Mouse (Mus musculus) NIH3T3 (cell line): Measurements from ENCODE around the gene Plod3.

Experiments
- DNase-seq: peaks from one replicate; pipeline ENCODE4 v3.0.0-alpha.2; 2012; ENCODE audit warnings: low read depth

Plod3 gene

DNA sequence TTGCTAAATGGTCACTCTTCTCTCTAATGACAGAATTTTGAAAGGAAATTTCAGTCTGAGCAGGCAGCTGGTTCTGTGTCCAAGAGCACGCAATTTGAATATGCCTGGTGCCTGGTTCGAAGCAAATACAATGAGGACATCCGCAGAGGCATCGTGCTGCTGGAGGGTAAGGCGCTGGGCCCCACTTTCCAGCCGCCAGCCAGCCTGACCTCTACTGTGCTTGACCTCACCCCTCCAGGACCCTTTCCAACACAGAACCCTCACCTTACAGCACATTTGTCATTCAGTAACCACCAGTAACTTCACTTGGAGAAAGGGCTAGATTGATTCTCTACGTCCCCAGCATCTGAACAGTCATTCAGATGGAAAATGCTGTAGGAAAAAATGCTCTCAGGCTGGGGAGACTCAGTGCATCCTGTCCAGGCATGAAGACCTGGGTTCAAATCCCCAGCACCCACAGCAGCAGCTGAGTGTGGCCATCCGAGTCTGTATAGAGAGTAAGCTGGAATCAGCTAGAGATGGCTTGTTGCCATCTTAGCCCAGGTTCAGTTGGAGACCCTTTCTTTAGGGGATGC, 23.8 kb upstream of the Plod3 start:
- DNase-seq = no peak

DNA sequence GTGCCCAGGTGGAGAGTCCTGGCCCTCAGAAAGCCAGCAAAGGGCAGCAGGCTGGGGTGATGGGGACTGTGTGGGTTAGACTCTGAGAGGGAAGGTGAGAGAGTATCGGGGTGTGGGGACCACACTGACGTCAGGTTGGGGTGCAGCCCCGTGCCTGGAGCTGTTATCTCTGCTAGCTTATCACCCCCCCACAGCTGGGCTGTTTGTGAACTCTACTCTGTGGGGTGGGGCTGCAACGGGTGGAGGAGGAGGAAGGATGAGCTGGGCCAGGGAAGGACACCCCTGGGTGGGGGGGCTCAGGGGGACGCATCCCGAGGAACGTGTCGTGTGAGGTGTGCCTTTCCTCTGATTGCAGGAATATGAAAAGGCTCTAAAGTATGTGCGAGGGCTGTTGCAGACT, 21.6 kb upstream of the Plod3 start:
- no peak for DNase-seq

DNA sequence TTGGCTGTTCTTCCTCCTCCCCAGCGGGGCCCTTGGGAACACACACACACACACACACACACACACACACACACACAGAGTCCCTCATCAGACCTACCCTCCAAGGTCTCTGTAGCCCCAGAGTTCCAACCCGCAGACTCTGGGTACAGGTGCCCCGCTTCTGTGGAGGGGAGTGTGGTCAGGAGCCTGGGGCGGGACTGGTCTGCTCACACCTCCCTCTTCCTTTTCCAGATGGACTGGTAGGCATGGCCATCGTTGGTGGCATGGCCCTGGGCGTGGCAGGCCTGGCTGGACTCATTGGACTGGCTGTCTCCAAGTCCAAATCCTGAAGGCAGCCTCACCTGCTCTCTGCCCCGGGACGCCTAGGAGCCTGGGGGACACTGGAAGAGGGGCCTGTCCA, 21.1 kb upstream of the Plod3 start:
- no peak for DNase-seq

DNA sequence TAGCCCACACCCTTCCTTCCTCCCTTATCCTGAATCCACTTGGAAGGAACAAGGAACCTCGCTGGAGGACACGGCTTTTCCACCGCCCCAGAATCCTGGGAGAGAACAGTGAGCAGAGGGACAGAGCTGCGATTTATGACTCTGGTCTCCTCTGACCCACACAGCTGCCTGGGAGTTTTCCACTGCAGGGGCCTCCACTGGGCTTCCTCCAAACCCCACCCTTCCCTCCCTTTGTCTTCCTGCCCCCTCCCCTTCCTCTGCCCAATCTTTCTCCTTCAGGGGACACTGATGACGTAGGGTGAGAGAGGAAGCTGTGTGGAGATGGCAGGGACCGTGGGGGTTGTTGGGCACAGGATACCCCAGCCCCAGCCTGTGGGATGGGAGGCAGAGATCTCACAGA, 20.5 kb upstream of the Plod3 start, which contains the start of gene Cldn15:
TSS of gene Cldn15 (plus strand) at position 286 of the 400 bp plus-strand sequence.
- no peak for DNase-seq

DNA sequence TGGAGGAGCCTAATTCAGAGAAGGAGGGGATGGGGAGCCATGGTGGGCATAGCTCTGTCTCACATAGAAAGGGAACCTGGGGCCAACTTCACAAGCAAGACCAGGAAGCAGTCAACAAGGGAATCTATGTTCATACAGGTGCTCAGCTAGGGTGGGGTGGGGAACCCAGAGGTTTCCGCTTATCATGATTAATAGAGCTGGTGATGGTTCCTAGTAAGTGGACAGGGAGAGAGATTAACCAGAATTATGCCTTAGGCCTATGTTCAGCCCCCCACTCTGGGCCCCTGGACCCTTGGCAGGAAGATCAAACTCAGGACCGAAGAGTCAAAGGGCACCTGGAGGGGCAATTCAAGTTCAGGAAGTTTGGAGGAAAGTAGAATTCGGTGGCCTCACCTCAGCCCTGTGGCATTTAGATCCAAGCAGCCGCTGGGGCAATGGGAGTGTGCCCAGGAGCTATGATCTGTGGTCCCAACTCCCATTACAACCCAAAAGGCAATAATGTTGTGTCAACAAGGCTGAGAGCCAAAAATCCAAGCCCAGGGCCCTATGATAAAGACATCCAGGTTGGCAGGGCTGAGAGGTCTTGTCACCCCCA, 19.9 kb upstream of the Plod3 start:
- DNase-seq = no peak

DNA sequence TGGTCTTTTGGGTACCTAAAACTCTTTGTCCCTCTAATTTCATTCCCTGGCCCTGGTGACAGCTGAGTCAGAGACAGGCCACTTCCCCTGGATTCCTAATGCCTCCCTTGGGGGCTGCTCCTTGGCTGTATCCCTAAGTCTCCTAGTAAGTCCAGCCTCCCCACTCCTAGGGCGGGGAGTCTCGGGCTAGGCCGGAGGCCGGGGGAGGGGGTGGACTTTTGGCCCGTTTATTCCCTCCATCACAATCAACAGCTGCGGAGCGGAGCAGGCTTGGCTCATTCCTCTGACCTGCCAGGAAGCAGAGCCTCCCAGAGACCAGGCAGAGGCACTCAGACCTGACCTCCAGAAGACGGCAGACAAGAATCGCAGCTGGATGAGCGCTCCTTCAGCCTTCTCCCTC, 19.2 kb upstream of the Plod3 start:
- DNase-seq = no peak

DNA sequence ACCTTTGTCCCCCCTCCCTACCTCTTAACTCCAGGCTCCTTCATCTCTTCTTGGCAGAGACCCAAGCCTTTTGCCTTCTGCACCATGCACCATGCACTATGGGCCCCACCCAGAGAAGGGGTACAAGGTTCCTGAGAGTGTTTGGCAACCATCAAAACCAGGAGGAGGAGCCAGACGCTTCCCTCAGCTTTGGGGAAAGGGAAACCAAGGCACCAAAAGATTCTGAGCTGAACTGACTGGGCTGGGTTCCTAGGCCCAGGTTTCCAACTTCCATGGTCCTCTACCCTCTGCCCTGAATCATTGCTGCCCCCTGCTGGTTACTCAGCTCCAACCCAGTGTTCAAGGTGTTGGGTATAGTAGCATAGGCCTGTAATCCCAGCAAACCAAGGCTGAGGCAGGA, 16.1 kb upstream of the Plod3 start:
- DNase-seq = peak; percentile 82

DNA sequence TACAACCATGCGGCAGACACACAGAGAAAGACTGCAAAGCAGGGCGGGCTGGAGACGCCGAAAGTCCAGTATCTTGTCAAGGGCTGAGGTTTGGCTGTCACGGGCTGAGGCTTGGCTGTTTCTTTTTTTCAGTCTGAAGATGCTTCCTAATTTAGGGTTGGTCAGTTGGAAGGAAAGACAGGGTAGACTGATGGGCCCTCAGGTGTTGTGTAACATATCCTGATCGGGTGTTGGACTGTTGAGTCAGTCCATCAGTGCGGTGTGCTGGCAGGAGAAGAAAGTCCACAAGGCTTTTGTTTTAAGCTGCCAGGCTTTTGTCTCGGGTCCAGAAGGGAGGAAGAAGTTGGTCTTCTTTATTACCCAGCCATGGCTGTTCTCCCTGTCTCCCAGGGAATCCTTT, 13.1 kb upstream of the Plod3 start:
- DNase-seq = no peak

DNA sequence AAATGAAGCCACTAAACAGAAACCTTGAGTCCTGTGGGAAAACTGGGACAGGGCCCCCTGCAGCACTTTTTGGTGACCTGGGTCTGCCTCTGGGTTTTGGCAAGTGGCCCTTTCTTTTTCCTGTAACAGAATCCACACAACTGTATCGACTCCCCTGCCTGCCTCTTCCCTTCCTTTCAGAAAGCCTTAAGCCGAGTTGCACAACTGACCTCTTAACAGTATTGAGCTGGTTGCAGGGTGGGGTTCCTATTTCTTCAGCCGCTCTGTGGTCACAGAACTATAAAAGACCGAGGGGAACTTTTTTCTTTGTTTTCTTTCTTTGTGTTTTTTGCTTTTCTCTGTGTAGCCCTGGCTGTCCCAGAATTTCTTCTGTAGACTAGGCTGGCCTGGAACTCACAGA, 9.1 kb upstream of the Plod3 start:
- DNase-seq = no peak

DNA sequence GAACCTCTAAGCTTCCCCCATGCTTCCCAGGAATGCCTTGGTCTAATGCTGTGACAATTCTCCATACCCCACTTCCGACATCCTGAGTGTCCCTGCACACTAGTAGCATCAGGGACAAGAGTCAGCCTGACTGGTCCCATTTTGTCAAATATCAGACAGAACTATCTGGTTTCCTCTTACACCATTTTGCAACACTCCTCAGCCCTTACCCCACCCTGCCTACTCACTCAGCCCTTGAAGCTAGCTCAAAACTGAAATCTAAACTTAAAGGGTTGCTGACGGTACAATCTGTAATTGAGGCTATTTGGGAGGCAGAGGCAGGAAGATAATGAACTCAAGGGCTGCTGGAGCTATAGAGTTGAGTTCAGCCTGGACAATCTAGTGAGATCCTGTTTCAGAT, 7.1 kb upstream of the Plod3 start:
- no peak for DNase-seq

DNA sequence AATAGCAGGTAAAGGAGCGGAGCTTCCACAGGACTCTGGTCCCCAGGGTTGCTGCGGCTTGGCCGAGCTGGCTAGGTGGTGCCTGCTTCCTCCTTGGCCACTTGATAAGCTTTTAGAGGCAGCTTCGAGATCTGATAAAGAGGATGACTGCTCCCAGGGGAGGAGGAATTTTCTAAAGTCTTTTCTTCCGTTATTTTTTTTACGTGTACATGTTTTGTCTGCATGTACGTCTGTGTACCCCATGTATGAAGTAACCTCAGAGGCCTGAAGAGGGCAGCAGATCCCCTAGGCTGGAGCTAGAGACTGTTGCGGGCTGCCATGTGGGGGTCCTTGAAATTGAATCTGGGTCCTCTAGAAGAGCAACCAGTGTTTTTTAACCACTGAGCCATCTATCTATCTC, 5.8 kb upstream of the Plod3 start:
- peak; percentile 27 for DNase-seq

DNA sequence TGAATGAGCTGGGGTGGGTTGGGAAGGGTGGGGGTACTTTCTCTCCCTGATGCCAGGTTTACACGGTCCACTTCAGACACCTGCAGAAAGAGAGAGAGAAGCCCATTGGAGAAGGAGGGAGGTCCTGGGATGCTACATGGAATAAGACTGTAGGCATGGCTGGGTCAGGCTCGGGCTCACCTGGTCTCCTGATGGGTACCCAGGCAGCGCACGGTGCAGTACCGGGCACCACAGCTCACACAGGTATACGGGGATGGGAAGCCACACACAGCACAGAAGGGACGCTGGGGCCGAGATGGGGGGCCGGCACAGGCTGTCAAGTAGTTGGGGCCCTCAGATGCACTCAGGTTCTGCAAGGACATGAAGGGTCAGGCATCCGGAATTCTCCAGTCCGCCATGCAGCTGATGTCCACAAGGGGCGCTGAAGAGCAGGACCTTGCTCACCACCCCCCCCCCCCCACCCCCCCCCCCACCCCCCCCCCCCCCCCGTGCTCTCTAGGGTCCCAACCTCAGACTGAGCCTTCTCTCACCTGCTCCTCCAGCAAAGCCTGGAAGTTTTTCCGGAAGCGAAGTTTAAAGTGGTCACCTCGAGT, 4.4 kb upstream of the Plod3 start:
- DNase-seq = peak; percentile 65

DNA sequence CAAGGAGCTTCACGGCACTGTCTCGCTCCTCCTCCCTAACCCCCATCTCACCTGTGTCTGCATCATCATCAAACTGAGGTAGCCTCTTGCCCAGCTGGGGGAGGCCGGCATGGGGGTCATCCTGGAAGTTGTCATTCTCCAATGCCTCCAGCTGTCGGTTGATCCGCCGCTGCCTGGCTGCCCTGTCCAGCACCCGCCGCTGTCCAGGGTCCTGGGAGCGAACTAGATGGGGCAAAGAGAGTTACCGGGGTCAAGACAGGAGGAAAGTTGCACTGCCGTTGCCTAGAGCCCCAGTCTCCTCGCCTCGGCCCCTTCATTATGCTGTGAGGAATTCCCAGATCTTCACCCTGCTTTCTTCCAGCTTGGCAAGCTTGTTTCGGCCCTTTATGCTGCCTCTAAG, 2.0 kb upstream of the Plod3 start:
- DNase-seq = peak; percentile 29

DNA sequence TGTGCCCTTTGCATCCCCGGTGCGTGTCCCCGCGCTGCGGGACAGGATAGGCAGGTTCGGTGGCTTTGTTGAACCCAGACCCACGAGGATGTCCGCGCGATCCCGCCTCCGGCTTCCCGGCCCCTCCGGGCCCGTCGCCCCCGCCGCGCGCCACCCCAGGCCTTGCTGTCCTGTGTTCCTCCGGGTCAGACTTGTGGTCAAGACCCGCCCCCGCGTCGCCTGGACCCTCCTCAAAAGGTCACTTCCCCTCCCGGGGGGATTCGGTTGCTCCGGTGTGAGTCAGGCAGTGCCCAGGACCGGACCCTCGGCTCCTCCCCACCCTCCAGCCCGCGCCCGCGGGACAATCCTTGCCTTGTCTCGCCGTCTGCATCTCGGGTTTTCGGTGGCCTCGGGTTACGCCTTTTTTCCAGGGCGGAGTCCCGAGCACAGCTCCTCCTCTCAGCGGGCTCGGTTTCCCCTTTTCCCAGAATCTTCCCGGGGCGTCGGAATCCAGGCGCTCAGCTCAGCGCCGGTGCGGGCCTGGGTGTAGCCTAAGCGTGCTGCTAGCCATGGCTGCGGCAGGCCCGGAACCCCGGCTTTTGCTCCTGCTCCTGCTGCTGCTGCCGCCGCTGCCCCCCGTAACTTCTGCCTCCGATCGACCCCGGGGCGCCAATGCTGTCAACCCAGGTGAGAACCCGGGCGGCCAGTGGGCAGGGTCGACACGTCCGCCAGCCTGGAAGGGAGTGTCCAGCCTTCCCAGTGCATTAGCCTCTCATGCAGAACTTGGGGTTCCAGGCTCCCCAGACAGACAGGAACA, 517 bp downstream of the Plod3 start:
- peak; percentile 87 for DNase-seq

DNA sequence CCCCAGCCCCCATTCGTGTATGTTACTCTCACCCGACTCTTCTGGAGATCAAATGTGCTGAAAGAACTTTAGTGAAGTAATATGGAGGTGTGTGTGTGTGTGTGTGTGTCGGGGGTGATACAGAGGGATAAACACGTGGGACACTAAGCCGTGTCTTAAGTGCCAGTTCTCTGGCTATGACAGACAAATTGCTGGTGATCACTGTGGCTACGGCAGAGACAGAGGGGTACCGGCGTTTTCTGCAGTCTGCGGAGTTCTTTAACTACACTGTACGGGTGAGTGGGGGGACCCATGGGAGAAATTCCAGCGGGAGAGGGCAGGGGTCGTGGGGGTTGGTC, 1.1 kb downstream of the Plod3 start, which contains the start of gene Znhit1:
TSS of gene Znhit1 (minus strand) at position 88 of the 338 bp plus-strand sequence.
- DNase-seq = no peak

DNA sequence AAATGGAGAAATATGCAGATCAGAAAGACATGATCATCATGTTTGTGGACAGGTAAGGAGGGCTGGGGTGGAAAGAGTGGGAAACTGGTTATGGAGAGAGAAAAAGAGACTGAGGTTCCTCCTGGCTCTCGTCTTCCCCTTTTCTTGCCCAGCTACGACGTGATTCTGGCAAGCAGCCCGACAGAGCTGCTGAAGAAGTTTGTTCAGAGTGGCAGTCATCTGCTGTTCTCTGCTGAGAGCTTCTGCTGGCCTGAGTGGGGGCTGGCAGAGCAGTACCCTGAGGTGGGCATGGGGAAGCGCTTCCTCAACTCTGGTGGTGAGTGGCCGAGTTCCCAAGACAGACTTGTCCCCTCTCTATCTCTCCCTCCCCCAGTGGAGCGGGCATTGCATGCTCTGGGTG, 1.6 kb downstream of the Plod3 start:
- DNase-seq = peak; percentile 67

DNA sequence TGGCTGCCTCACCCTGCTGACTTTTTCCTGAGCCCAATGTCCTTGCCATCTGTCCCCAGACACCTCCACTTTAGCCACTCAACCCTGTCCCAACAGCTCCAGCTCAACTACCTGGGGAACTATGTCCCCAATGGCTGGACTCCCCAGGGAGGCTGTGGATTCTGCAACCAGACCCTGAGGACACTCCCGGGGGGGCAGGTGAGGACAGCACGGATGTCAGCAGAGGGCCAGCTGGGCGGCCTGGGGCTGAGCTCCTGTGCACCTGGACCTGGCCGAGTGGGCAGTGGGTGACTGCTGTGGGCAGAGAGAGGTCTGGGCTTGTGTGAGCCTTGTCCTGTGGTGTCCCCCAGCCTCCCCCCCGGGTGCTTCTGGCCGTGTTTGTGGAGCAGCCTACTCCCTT, 3.0 kb downstream of the Plod3 start:
- DNase-seq = no peak

DNA sequence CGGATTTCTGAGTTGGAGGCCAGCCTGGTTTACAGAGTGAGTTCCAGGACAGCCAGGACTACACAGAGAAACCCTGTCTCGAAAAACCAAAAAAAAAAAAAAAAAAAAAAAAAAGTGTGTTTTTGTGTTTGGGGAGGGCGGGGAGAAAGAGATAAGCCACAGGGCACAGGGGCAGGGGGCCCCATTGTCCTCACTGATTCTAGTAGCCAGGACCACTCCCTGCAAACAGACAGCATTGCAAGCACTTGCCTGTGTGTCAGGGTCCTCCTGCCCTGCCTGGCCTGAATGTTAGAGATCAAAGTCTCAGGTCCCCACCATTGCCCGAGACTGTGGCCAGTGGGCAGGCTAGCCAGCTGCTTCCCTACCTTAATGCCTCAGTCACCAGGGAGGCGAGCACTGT, 12.6 kb downstream of the Plod3 start:
- DNase-seq = no peak

DNA sequence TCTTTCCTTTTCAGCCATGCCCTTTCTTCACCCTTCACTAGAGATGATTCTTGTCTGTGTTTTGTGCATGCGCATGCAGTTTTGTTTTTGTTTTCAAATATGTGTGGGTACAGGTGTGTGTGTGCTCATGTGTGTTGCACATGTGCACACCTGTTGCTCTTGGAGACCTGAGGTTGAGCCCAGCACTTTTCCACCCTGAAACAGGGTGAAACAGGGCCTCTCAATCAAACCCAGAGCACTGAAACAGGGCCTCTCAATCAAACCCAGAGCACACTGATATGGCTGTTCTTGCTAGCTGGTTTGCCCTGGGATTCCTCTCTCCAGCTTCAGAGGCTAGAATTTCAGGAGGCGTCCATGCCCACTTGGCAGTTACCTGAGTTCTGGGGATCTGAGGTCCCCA, 13.8 kb downstream of the Plod3 start:
- no peak for DNase-seq

DNA sequence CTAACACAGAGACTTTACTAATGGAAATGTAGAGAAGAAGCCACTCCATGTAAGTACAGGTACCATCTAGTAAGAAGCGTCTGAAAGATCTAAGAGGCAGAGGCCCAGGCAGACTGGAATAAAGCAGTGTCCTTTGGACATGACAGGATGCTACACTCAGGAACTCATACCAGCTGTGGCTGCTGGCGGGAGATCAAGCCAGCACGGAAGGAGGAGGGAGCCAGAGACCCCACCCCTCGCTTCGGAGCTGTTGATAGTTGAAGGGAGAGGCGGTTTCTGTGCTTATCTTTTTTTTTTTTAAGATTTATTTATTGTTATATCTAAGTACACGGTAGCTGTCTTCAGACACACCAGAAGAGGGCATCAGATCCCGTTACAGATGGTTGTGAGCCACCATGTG, 20.5 kb downstream of the Plod3 start:
- no peak for DNase-seq

DNA sequence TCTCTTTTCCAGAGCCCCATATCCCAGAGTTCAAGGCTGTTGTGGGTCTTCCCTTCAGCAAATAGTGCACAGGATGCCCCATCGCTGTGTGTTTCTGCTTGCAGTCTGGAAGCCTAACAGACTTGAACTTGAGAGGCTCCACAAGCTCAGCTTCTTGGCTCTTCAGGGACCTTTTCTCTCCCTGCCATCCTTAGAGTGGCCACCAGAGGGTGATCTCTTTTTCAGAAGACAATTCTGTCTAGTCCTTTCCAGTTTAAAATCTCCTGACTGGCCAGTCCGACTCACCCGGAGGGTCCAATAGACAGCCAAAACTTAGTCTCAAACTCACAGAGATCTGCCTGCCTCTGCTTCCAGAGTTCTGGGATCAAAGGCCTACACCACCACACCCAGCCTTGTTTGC, 23.2 kb downstream of the Plod3 start:
- peak; percentile 83 for DNase-seq

DNA sequence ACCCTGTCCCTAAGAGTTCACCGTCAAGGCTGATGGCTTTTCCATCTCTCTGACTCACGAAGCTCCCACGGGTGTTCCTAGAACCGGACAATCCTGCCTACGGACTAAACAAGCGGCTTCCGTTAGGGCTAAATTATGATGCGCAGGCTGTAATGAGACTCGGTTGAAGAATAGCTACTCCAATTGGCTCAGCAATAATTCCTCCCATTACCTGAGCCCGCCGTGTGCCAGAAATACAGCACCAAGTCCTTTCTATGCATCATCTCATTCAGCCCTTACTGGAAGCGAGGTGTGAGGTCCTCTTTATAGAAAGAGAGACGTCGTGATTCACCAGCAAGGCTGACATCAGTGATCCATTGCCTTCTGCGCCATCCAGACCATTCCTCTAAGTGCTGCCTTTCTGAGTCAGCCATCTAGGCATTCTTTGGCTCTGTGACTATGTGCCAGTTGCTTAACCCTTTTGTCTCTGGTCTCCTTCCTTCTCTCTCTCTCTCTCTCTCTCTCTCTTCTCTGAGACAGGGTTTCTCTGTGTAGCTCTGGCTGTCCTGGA, 25.7 kb downstream of the Plod3 start:
- DNase-seq = peak; percentile 85

DNA sequence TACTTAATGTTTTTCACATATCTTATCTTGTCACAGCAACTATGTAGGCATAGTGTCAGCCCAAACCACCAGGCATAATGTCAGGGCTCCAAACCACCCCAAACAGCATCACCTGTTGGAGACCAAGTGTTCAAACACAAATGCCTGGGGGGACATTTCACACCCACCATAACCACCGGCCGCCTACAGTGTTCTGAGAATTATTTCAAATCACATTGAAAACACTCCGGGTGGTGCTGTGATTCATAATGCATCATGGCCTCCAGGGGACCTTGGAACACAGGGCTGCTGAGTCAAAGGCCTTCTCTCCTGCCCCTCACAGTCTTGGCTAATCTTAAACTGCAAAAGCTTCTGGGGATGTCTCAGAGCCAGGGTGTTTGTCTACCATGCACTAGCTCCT, 29.1 kb downstream of the Plod3 start:
- peak; percentile 89 for DNase-seq
